Mouse (Mus musculus) cerebellum, adult 2 months (tissue): Measurements from ENCODE around the gene Hras. TPM values are rescaled to one million over a fixed set of nuclear protein-coding genes. Genes with fewer than 3 reads are reported as not detected.
A peak's percentile ranks its signal among the peaks of the same experiment; 100 is the strongest.

Experiments
- DNase-seq, 2 experiments: peaks; one replicate each; pipeline ENCODE4 v3.0.0; 2021
- H3K27ac ChIP-seq: fragments of 200-500 bp; 2 replicates; pipeline ENCODE4 v1.5.1; 2012; ENCODE audit warnings: low read length, control low read depth, inconsistent platforms; ENCODE audit not compliant: insufficient read depth
- H3K27me3 ChIP-seq: fragments of 200-500 bp; 2 replicates; pipeline ENCODE4 v1.6.1; 2012; ENCODE audit warnings: inconsistent platforms, mild to moderate bottlenecking, low read length, moderate library complexity; ENCODE audit not compliant: control insufficient read depth, insufficient read depth
- H3K4me1 ChIP-seq: fragments of 200-500 bp; 2 replicates; pipeline ENCODE4 v1.6.1; 2011; ENCODE audit warnings: low read length; ENCODE audit not compliant: control insufficient read depth, insufficient read depth
- H3K4me3 ChIP-seq: fragments of 200-500 bp; replicated peaks from 2 replicates; pipeline ENCODE3; 2011; ENCODE audit warnings: mild to moderate bottlenecking, low read depth, low read length, control low read depth; ENCODE audit not compliant: insufficient read depth
- CTCF ChIP-seq: fragments of 200-500 bp; IDR thresholded peaks from 2 replicates; pipeline ENCODE4 v1.5.1; 2011; ENCODE audit warnings: low read depth, mild to moderate bottlenecking, control low read depth, low read length, moderate library complexity, borderline replicate concordance; ENCODE audit not compliant: insufficient read depth
- POLR2A ChIP-seq: fragments of 200-500 bp; IDR thresholded peaks from 2 replicates; pipeline ENCODE4 v1.6.1; 2011; ENCODE audit warnings: low read length, control low read depth, borderline replicate concordance; ENCODE audit not compliant: insufficient read depth
- WGBS: fragments of 180-500 bp; shearing (Covaris S2); methylation state at CpG from one replicate; pipeline ENCODE4 v1.1.7; 2018; 5-methylcytosine and 5-hydroxymethylcytosine counted together
- polyA plus RNA-seq: library from polyadenylated mRNA; depleted of rRNA; stranded (reverse); fragments of >200 nt; gene quantifications from 2 replicates; pipeline ENCODE4 v1.2.3, GENCODE M21; 2012; rRNA removed

The Hras gene
- 169 and 186 TPM in 2 replicates for polyA plus RNA-seq

DNA sequence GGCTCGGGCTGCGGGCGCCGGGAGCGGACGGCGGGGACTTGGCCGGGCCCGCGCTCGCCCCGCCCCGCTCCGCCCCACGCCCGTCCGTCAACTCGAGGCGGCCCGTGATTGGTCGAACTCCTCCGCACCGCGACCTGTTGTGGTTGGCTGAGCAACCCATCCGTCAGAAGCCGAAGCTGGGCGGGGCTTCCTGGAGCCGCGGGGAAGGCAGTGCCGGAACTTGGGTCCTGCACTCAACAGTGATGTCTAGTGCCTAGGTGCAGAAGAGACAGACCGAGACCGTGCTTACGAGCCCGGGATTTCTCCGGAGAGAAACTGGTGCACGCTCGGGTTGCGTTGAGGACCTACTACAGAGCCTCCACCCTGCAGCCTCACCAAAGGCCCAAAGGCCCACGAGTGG, at the start of gene Hras, which contains the start of gene Lrrc56:
Gene Hras, minus strand, starts transcription at position 58 of the 400 bp plus-strand sequence.
Gene Lrrc56, plus strand, starts transcription at position 210 of the 400 bp plus-strand sequence.
- peak; percentile 98 to 99 for DNase-seq
- under 1% methylated on average over 38 of the region's 39 CpGs for WGBS
- Histone ChIP-seq H3K4me3 (peak within 1 kb of the TSS; percentile 73), H3K27me3 (no peaks in the 10 kb centered on the region), H3K4me1 (peaks cover 14% of the 10 kb centered on the region), H3K27ac (peak within 1 kb of the TSS; percentile 16)
- TF ChIP-seq CTCF (no peak), POLR2A (peak; percentile 97)

DNA sequence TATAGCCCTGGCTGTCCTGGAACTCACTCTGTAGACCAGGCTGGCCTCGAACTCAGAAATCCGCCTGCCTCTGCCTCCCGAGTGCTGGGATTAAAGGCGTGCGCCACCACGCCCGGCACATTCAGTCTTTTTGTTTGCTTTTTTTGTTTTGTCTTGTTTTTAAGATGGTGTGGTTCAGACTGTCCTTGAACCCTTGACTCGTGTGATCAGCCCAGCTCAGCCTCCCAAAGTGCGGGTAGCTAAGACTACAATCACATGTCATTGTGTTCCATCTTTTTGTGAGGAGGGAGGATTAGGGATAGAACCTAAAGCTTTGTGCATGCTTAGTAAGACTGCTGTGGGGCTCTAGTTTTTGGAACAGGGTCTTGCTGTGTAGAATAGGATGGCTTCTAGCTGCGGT, 37.7 kb upstream of the Hras start:
- TF ChIP-seq CTCF (no peak), POLR2A (no peak)
- Histone ChIP-seq H3K4me1 (peaks cover 12% of the 10 kb centered on the region), H3K27me3 (no peaks in the 10 kb centered on the region), H3K27ac (no peak overlapping the region), H3K4me3 (no peak overlapping the region)
- DNase-seq: no peak
- WGBS: 91% methylated on average over 10 of the region's 10 CpGs

DNA sequence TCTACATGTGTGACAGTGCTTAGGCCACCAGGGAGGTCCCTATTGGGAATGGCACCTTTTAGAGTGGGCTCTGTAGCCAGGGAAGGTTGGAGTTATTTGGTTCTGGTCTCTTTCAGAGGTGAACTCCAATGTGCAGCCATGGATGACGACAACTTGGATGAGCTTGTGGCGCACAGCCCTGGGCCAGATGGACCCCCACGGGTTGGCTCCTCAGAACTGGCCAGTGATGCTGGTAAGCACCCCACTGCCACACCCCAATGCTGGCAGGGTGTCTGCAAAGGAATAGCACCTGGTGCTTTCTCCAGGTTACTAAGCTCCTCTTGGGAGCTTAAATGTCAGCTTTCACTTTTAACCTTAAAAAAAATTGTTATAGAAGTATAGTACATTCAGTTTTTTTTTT, 37.3 kb upstream of the Hras start:
- TF ChIP-seq POLR2A: no peak
- no peak for TF ChIP-seq CTCF
- DNase-seq: peak; percentile 37 to 60
- Histone ChIP-seq H3K27ac (no peak overlapping the region), H3K4me1 (peaks cover 12% of the 10 kb centered on the region), H3K4me3 (no peak overlapping the region), H3K27me3 (no peaks in the 10 kb centered on the region)
- 12% methylated on average over 3 of the region's 3 CpGs for WGBS

DNA sequence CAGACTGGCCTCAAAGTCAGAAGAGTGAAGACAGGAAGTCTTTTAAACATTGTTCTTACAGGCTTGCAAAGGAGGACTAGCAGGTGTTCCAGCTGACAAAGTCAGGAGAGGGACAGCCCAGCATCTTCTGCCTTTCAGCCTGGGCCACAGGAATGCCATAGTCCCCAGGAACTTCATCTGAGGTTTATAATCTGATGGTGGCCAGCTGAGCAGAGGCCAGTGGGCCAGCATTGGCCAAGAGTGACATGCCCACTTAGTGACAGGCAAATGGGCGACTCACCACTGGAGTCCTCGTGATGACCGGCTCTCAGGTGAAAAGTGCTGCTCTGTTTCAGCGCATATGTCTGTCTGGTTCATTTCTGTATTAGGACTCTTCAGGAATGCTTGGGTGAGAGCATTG, 36.8 kb upstream of the Hras start:
- WGBS: 71% methylated on average over 4 of the region's 4 CpGs
- H3K4me1 ChIP-seq: peaks cover 12% of the 10 kb centered on the region

GRCm38 (mm10) chr7:141229702-141230101, 35.9 kb upstream of the Hras start:
- 55% methylated on average over 6 of the region's 6 CpGs for WGBS
- DNase-seq: no peak
- H3K4me3 ChIP-seq: peak overlapping the region; percentile 97
- no peak for TF ChIP-seq POLR2A
- no peak for TF ChIP-seq CTCF
- H3K27ac ChIP-seq: no peak overlapping the region
- H3K27me3 ChIP-seq: no peaks in the 10 kb centered on the region
- H3K4me1 ChIP-seq: peaks cover 12% of the 10 kb centered on the region

More for the DNA sequence above, 36.8 kb upstream of the Hras start:
- Histone ChIP-seq H3K4me3 (no peak overlapping the region), H3K27ac (no peak overlapping the region), H3K27me3 (no peaks in the 10 kb centered on the region)
- DNase-seq: no peak
- no peak for TF ChIP-seq CTCF
- no peak for TF ChIP-seq POLR2A

- DNase-seq: peak; percentile 88 to 96
- TF ChIP-seq CTCF (peak; percentile 92), POLR2A (peak; percentile 55)
- under 1% methylated on average over 76 of the region's 76 CpGs for WGBS
- H3K27me3 ChIP-seq: no peaks in the 10 kb centered on the region
- H3K27ac ChIP-seq: peak within 1 kb of the TSS; percentile 94
- H3K4me3 ChIP-seq: peak within 1 kb of the TSS; percentile 97
- peaks cover 12% of the 10 kb centered on the region for H3K4me1 ChIP-seq
These were observed 34.7 kb upstream of the Hras start, which contains the start of gene Phrf1 for GRCm38 (mm10) chr7:141228279-141229067. Phrf1 (plus strand) TSS chr7:141228784.

DNA sequence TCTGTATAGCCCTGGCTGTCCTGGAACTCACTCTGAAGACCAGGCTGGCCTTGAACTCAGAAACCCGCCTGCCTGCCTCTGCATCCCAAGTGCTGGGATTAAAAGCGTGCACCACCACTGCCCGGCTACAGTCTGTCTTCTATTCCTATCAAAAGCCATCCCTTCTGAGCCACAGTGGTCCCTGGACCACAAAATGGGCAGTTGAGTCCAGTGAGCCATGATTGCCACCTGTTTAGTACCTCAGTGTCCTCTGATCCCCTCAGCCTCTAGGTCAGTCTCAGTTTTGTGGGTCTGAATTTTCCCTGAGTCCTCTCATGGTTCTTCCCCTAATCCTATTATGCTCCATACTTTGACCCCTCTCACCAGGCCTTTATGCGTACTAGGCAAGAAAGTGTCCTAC, 34.0 kb upstream of the Hras start:
- TF ChIP-seq CTCF: no peak
- no peak for TF ChIP-seq POLR2A
- WGBS: 71% methylated on average over 4 of the region's 4 CpGs
- H3K4me3 ChIP-seq: no peak overlapping the region
- H3K27ac ChIP-seq: no peak overlapping the region
- H3K4me1 ChIP-seq: peaks cover 12% of the 10 kb centered on the region
- H3K27me3 ChIP-seq: no peaks in the 10 kb centered on the region
- DNase-seq: no peak

DNA sequence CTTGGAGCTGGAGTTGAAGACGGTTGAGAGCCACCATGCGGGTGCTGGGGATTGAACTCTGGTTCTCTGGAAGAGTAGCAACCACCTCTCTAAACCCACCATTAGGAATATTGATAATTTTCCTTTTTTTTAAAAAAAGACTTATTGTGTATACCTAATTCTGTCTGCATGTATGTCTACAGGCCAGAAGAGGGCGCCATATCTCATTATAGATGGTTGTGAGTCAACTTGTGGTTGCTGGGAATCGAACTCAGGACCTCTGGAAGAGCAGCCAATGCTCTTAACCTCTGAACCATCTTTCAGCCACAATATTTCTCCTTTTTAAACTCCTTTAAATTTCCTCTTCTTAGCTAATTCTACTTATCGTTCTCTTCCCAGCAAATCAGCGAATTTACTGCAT, 32.7 kb upstream of the Hras start:
- peaks cover 14% of the 10 kb centered on the region; the same call in 1 of the 2 replicates for H3K4me1 ChIP-seq
- H3K4me3 ChIP-seq: no peak overlapping the region
- WGBS: 82% methylated on average over 6 of the region's 6 CpGs
- H3K27me3 ChIP-seq: no peaks in the 10 kb centered on the region
- TF ChIP-seq CTCF (no peak), POLR2A (no peak)
- no peak for DNase-seq
- no peak overlapping the region for H3K27ac ChIP-seq
